Mouse (Mus musculus): Measurements from ENCODE around the gene Nell2. TPM values are rescaled to one million over a fixed set of nuclear protein-coding genes. Genes with fewer than 3 reads are reported as not detected.

The Nell2 gene
- polyA plus RNA-seq, 1 experiment from 2014 or later = 21.0 TPM

- Histone ChIP-seq H3K4me3 (ENCODE audit: low read depth, low read length) (no peak overlapping the region), H3K27ac (ENCODE audit: low read depth) (no peak overlapping the region), H3K9me3 (ENCODE audit: control insufficient read depth, low read length) (no peaks in the 10 kb centered on the region), H3K27me3 (replicated peaks; ENCODE audit: control insufficient read depth, insufficient read depth, low read length) (no peaks in the 10 kb centered on the region), H3K36me3 (ENCODE audit: control insufficient read depth, insufficient read depth, low read length) (no peaks in the 10 kb centered on the region), H3K4me2 (ENCODE audit: low read length) (no peak overlapping the region), H3K9ac (ENCODE audit: low read length) (no peak overlapping the region), H3K4me1 (replicated peaks; ENCODE audit: control insufficient read depth, insufficient read depth, low read length) (no peaks in the 10 kb centered on the region)
- DNase-seq (ENCODE audit: low spot score) (no peak), ATAC-seq (replicated peaks; ENCODE audit: low FRiP score, low TSS enrichment, low read depth) (no peak)
- 78% methylated on average over 13 of the region's 13 CpGs for WGBS
Measured at GRCm38 (mm10) chr15:95231171-95231570, 297.2 kb downstream of the Nell2 start.

- ATAC-seq (replicated peaks; ENCODE audit: low FRiP score, low TSS enrichment, low read depth) = no peak
- no peak overlapping the region for H3K4me3 ChIP-seq (ENCODE audit: low read depth, low read length)
- H3K9ac ChIP-seq (ENCODE audit: low read length) = no peak overlapping the region
- no peak for DNase-seq (ENCODE audit: low spot score)
- H3K36me3 ChIP-seq (ENCODE audit: control insufficient read depth, insufficient read depth, low read length) = no peaks in the 10 kb centered on the region
- WGBS = 80% methylated on average over 12 of the region's 12 CpGs
- no peak overlapping the region for H3K27ac ChIP-seq (ENCODE audit: low read depth)
- no peaks in the 10 kb centered on the region for H3K9me3 ChIP-seq (ENCODE audit: control insufficient read depth, low read length)
- H3K4me1 ChIP-seq (replicated peaks; ENCODE audit: control insufficient read depth, insufficient read depth, low read length) = no peaks in the 10 kb centered on the region
- H3K27me3 ChIP-seq (replicated peaks; ENCODE audit: control insufficient read depth, insufficient read depth, low read length) = no peaks in the 10 kb centered on the region
- no peak overlapping the region for H3K4me2 ChIP-seq (ENCODE audit: low read length)
Measured at GRCm38 (mm10) chr15:95216640-95217365, 311.6 kb downstream of the Nell2 start.

GRCm38 (mm10) chr15:95210551-95210950 is 317.8 kb downstream of the Nell2 start:
- Histone ChIP-seq H3K4me2 (ENCODE audit: low read length) (no peak overlapping the region), H3K27ac (ENCODE audit: low read depth) (no peak overlapping the region), H3K27me3 (replicated peaks; ENCODE audit: control insufficient read depth, insufficient read depth, low read length) (no peaks in the 10 kb centered on the region), H3K4me3 (ENCODE audit: low read depth, low read length) (no peak overlapping the region), H3K4me1 (replicated peaks; ENCODE audit: control insufficient read depth, insufficient read depth, low read length) (no peaks in the 10 kb centered on the region), H3K9ac (ENCODE audit: low read length) (no peak overlapping the region), H3K9me3 (ENCODE audit: control insufficient read depth, low read length) (no peaks in the 10 kb centered on the region), H3K36me3 (ENCODE audit: control insufficient read depth, insufficient read depth, low read length) (no peaks in the 10 kb centered on the region)
- WGBS = 76% methylated on average over 4 of the region's 4 CpGs
- DNase-seq (ENCODE audit: low spot score) (no peak), ATAC-seq (replicated peaks; ENCODE audit: low FRiP score, low TSS enrichment, low read depth) (no peak)

GRCm38 (mm10) chr15:95209186-95209585 is 319.2 kb downstream of the Nell2 start:
- H3K27me3 ChIP-seq (replicated peaks; ENCODE audit: control insufficient read depth, insufficient read depth, low read length) = no peaks in the 10 kb centered on the region
- no peak overlapping the region for H3K4me2 ChIP-seq (ENCODE audit: low read length)
- DNase-seq (ENCODE audit: low spot score) = no peak
- no peaks in the 10 kb centered on the region for H3K36me3 ChIP-seq (ENCODE audit: control insufficient read depth, insufficient read depth, low read length)
- H3K27ac ChIP-seq (ENCODE audit: low read depth) = no peak overlapping the region
- no peak overlapping the region for H3K4me3 ChIP-seq (ENCODE audit: low read depth, low read length)
- 78% methylated on average over 4 of the region's 4 CpGs for WGBS
- H3K4me1 ChIP-seq (replicated peaks; ENCODE audit: control insufficient read depth, insufficient read depth, low read length) = no peaks in the 10 kb centered on the region
- ATAC-seq (replicated peaks; ENCODE audit: low FRiP score, low TSS enrichment, low read depth) = no peak
- no peak overlapping the region for H3K9ac ChIP-seq (ENCODE audit: low read length)
- no peaks in the 10 kb centered on the region for H3K9me3 ChIP-seq (ENCODE audit: control insufficient read depth, low read length)

GRCm38 (mm10) chr15:95193661-95194280 is 334.6 kb downstream of the Nell2 start:
- no peaks in the 10 kb centered on the region for H3K4me1 ChIP-seq (replicated peaks; ENCODE audit: control insufficient read depth, insufficient read depth, low read length)
- no peaks in the 10 kb centered on the region for H3K36me3 ChIP-seq (ENCODE audit: control insufficient read depth, insufficient read depth, low read length)
- no peak for DNase-seq (ENCODE audit: low spot score)
- H3K27me3 ChIP-seq (replicated peaks; ENCODE audit: control insufficient read depth, insufficient read depth, low read length) = no peaks in the 10 kb centered on the region
- no peak overlapping the region for H3K4me2 ChIP-seq (ENCODE audit: low read length)
- H3K27ac ChIP-seq (ENCODE audit: low read depth) = no peak overlapping the region
- no peak overlapping the region for H3K4me3 ChIP-seq (ENCODE audit: low read depth, low read length)
- no peak for ATAC-seq (replicated peaks; ENCODE audit: low FRiP score, low TSS enrichment, low read depth)
- H3K9me3 ChIP-seq (ENCODE audit: control insufficient read depth, low read length) = no peaks in the 10 kb centered on the region
- WGBS = 60% methylated on average over 9 of the region's 9 CpGs
- no peak overlapping the region for H3K9ac ChIP-seq (ENCODE audit: low read length)

- ATAC-seq (replicated peaks; ENCODE audit: low FRiP score, low TSS enrichment, low read depth) (no peak), DNase-seq (ENCODE audit: low spot score) (no peak)
- WGBS = 82% methylated on average over 8 of the region's 8 CpGs
Measured at GRCm38 (mm10) chr15:95192951-95193350, 335.4 kb downstream of the Nell2 start.

GRCm38 (mm10) chr15:95186226-95186625 is 342.1 kb downstream of the Nell2 start:
- Histone ChIP-seq H3K9me3 (ENCODE audit: control insufficient read depth, low read length) (no peaks in the 10 kb centered on the region), H3K9ac (ENCODE audit: low read length) (no peak overlapping the region), H3K27ac (ENCODE audit: low read depth) (no peak overlapping the region), H3K4me3 (ENCODE audit: low read depth, low read length) (no peak overlapping the region), H3K27me3 (replicated peaks; ENCODE audit: control insufficient read depth, insufficient read depth, low read length) (no peaks in the 10 kb centered on the region), H3K36me3 (ENCODE audit: control insufficient read depth, insufficient read depth, low read length) (no peaks in the 10 kb centered on the region), H3K4me1 (replicated peaks; ENCODE audit: control insufficient read depth, insufficient read depth, low read length) (no peaks in the 10 kb centered on the region), H3K4me2 (ENCODE audit: low read length) (no peak overlapping the region)
- ATAC-seq (replicated peaks; ENCODE audit: low FRiP score, low TSS enrichment, low read depth) (no peak), DNase-seq (ENCODE audit: low spot score) (no peak)
- WGBS = 39% methylated on average over 10 of the region's 10 CpGs

More at GRCm38 (mm10) chr15:95192951-95193350, 335.4 kb downstream of the Nell2 start:
- Histone ChIP-seq H3K4me2 (ENCODE audit: low read length) (no peak overlapping the region), H3K9me3 (ENCODE audit: control insufficient read depth, low read length) (no peaks in the 10 kb centered on the region), H3K9ac (ENCODE audit: low read length) (no peak overlapping the region), H3K4me3 (ENCODE audit: low read depth, low read length) (no peak overlapping the region), H3K36me3 (ENCODE audit: control insufficient read depth, insufficient read depth, low read length) (no peaks in the 10 kb centered on the region), H3K4me1 (replicated peaks; ENCODE audit: control insufficient read depth, insufficient read depth, low read length) (no peaks in the 10 kb centered on the region), H3K27me3 (replicated peaks; ENCODE audit: control insufficient read depth, insufficient read depth, low read length) (no peaks in the 10 kb centered on the region), H3K27ac (ENCODE audit: low read depth) (no peak overlapping the region)

- Histone ChIP-seq H3K27me3 (replicated peaks; ENCODE audit: control insufficient read depth, insufficient read depth, low read length) (no peaks in the 10 kb centered on the region), H3K9ac (ENCODE audit: low read length) (no peak overlapping the region), H3K4me2 (ENCODE audit: low read length) (no peak overlapping the region), H3K4me3 (ENCODE audit: low read depth, low read length) (no peak overlapping the region), H3K4me1 (replicated peaks; ENCODE audit: control insufficient read depth, insufficient read depth, low read length) (no peaks in the 10 kb centered on the region), H3K36me3 (ENCODE audit: control insufficient read depth, insufficient read depth, low read length) (no peaks in the 10 kb centered on the region), H3K27ac (ENCODE audit: low read depth) (no peak overlapping the region), H3K9me3 (ENCODE audit: control insufficient read depth, low read length) (no peaks in the 10 kb centered on the region)
- 53% methylated on average over 9 of the region's 9 CpGs for WGBS
- ATAC-seq (replicated peaks; ENCODE audit: low FRiP score, low TSS enrichment, low read depth) = no peak
- DNase-seq (ENCODE audit: low spot score) = no peak
Measured at GRCm38 (mm10) chr15:95185419-95185818, 342.9 kb downstream of the Nell2 start.

GRCm38 (mm10) chr15:95183450-95183849 is 344.9 kb downstream of the Nell2 start:
- 40% methylated on average over 5 of the region's 5 CpGs for WGBS
- Histone ChIP-seq H3K27ac (ENCODE audit: low read depth) (no peak overlapping the region), H3K9me3 (ENCODE audit: control insufficient read depth, low read length) (no peaks in the 10 kb centered on the region), H3K4me3 (ENCODE audit: low read depth, low read length) (no peak overlapping the region), H3K4me1 (replicated peaks; ENCODE audit: control insufficient read depth, insufficient read depth, low read length) (no peaks in the 10 kb centered on the region), H3K9ac (ENCODE audit: low read length) (no peak overlapping the region), H3K27me3 (replicated peaks; ENCODE audit: control insufficient read depth, insufficient read depth, low read length) (no peaks in the 10 kb centered on the region), H3K4me2 (ENCODE audit: low read length) (no peak overlapping the region), H3K36me3 (ENCODE audit: control insufficient read depth, insufficient read depth, low read length) (no peaks in the 10 kb centered on the region)
- ATAC-seq (replicated peaks; ENCODE audit: low FRiP score, low TSS enrichment, low read depth) (0 out of 2 replicates have a peak, but pooled peaks have one; percentile 50), DNase-seq (ENCODE audit: low spot score) (no peak)
